Mouse (Mus musculus) hindbrain, embryonic 14.5 days (tissue): Measurements from ENCODE around the gene Kcnh5. TPM values are rescaled to one million over a fixed set of nuclear protein-coding genes. Genes with fewer than 3 reads are reported as not detected.

Experiments used
- ATAC-seq: fragments of 200-750 bp; cut with Nextera tagmentation; 2 replicates; pipeline ENCODE4 v1.8.0; 2017; ENCODE audit warnings: moderate number of reproducible peaks, mild to moderate bottlenecking, moderate TSS enrichment, moderate library complexity; ENCODE audit not compliant: low FRiP score
- DNase-seq: peaks from one replicate; pipeline ENCODE4 v3.0.0-alpha.2; 2015; ENCODE audit warnings: low spot score
- H3K27ac ChIP-seq: fragments of 300-500 bp; sonication (generic); 2 replicates; pipeline ENCODE4 v1.5.1; 2014; ENCODE audit warnings: mild to moderate bottlenecking, moderate library complexity
- H3K27me3 ChIP-seq: fragments of 300-500 bp; sonication (generic); 2 replicates; pipeline ENCODE4 v1.6.1; 2014; ENCODE audit warnings: mild to moderate bottlenecking, low read length, mixed read lengths; ENCODE audit not compliant: control insufficient read depth, insufficient read depth
- H3K36me3 ChIP-seq: fragments of 300-500 bp; sonication (generic); replicated peaks from 2 replicates; pipeline ENCODE4 v1.6.1; 2014; ENCODE audit not compliant: control insufficient read depth, insufficient read depth
- H3K4me1 ChIP-seq: fragments of 300-500 bp; sonication (generic); replicated peaks from 2 replicates; pipeline ENCODE4 v1.6.1; 2014; ENCODE audit warnings: antibody characterized with exemption, low read length, mixed read lengths; ENCODE audit not compliant: control insufficient read depth, insufficient read depth
- H3K4me2 ChIP-seq: fragments of 300-500 bp; sonication (generic); replicated peaks from 2 replicates; pipeline ENCODE4 v1.6.1; 2014; ENCODE audit warnings: mild to moderate bottlenecking, moderate library complexity
- H3K4me3 ChIP-seq: fragments of 300-500 bp; sonication (generic); replicated peaks from 2 replicates; pipeline ENCODE4 v1.5.1; 2014; ENCODE audit warnings: mild to moderate bottlenecking, low read length
- H3K9ac ChIP-seq: fragments of 300-500 bp; sonication (generic); 2 replicates; pipeline ENCODE4 v1.6.1; 2014
- H3K9me3 ChIP-seq: fragments of 300-500 bp; sonication (generic); 2 replicates; pipeline ENCODE4 v1.6.1; 2016; ENCODE audit warnings: low read length; ENCODE audit not compliant: control insufficient read depth
- WGBS: fragments of 180-500 bp; shearing (Covaris S2); extraction: QIAGEN DNeasy Blood & Tissue Kit; methylation state at CpG from one replicate; pipeline ENCODE4 v1.1.7; 2014; 5-methylcytosine and 5-hydroxymethylcytosine counted together
- polyA plus RNA-seq: library from polyadenylated mRNA; unstranded; fragments of >200 nt; fragmentation: Nextera tagmentation; extraction: Ambion mirVana; gene quantifications from 2 replicates; pipeline ENCODE4 v1.2.1, GENCODE M21; 2014

Gene Kcnh5
- polyA plus RNA-seq, 1 experiment from 2014 or later: 3.6 TPM

DNA sequence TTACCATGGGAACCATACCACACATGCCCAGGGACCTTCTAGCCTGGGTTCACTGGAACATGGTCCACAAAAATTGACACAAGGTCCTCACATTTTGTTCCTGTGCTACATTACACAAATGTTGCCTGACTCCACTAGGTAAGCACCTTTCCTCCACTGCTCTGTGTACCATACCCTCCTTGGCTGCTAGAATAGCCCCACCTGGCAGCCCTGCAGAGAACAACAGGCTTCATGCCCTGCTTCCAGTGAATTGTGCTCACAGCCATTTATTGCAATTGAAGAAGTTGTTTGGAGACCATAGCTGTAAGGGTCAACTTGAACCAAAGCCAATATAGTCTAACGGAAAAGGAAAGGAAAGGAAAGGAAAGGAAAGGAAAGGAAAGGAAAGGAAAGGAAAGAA, 37.3 kb downstream of the Kcnh5 start:
- Histone ChIP-seq H3K27me3 (no peaks in the 10 kb centered on the region), H3K27ac (no peak overlapping the region), H3K4me3 (no peak overlapping the region), H3K9ac (no peak overlapping the region), H3K4me2 (no peak overlapping the region), H3K4me1 (no peaks in the 10 kb centered on the region), H3K9me3 (no peaks in the 10 kb centered on the region), H3K36me3 (no peaks in the 10 kb centered on the region)
- DNase-seq (no peak), ATAC-seq (no peak)
- 93% methylated on average over 1 of the region's 1 CpGs for whole genome bisulfite sequencing

- Histone ChIP-seq H3K36me3 (no peaks in the 10 kb centered on the region), H3K9ac (no peak overlapping the region), H3K4me2 (no peak overlapping the region), H3K4me3 (no peak overlapping the region), H3K4me1 (no peaks in the 10 kb centered on the region), H3K27me3 (no peaks in the 10 kb centered on the region), H3K9me3 (no peaks in the 10 kb centered on the region), H3K27ac (no peak overlapping the region)
- DNase-seq: no peak
- WGBS: 75% methylated on average over 5 of the region's 5 CpGs
- ATAC-seq: no peak
Observed at GRCm38 (mm10) chr12:75091921-75092320, 85.2 kb downstream of the Kcnh5 start.

DNA sequence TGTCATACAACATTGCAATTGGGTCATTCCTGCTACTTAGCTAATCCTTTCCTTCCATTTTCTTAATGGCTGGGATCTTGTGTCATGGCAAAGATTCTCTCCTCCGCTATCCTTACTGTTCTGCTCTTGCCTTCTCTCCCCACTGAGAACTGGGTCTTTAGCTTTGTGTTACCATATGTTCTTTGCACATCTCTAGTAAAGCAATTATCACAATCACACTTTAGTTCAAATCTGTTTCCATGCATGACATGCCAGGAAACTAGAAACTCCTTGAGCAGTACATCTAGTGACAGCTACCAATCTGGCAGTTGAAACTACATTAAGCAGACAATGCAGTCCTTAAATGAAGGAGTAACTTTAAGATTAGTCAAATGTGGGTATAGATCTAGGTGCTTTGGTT, 86.2 kb downstream of the Kcnh5 start:
- H3K9ac ChIP-seq: no peak overlapping the region
- no peak for DNase-seq
- ATAC-seq: no peak
- no peaks in the 10 kb centered on the region for H3K9me3 ChIP-seq
- H3K4me3 ChIP-seq: no peak overlapping the region
- H3K4me1 ChIP-seq: no peaks in the 10 kb centered on the region
- no peak overlapping the region for H3K4me2 ChIP-seq
- no peak overlapping the region for H3K27ac ChIP-seq
- 93% methylated on average over 1 of the region's 1 CpGs for WGBS
- H3K36me3 ChIP-seq: no peaks in the 10 kb centered on the region
- no peaks in the 10 kb centered on the region for H3K27me3 ChIP-seq

DNA sequence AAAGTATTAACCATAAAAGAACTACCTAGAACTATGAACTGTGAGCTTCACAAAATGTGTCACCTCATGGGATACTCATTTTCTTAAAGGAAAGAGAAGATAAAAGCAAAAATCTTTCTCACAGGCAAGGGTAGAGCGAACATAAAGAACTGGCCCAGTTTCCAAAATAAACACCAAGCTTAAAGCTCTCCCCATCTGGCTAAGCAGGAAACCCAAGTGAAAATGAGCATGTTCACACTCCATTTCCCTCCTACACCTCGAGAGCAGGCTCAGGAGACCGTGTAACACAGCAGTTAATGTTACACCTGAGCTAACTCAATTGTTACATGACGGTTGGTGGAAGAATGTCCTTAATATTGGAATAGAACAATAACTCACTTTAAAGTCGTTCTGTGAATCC, 100.0 kb downstream of the Kcnh5 start:
- no peak for ATAC-seq
- WGBS: 68% methylated on average over 5 of the region's 5 CpGs
- Histone ChIP-seq H3K9me3 (no peaks in the 10 kb centered on the region), H3K36me3 (no peaks in the 10 kb centered on the region), H3K27ac (no peak overlapping the region), H3K4me3 (no peak overlapping the region), H3K4me2 (no peak overlapping the region), H3K9ac (no peak overlapping the region), H3K27me3 (no peaks in the 10 kb centered on the region), H3K4me1 (no peaks in the 10 kb centered on the region)
- DNase-seq: no peak

DNA sequence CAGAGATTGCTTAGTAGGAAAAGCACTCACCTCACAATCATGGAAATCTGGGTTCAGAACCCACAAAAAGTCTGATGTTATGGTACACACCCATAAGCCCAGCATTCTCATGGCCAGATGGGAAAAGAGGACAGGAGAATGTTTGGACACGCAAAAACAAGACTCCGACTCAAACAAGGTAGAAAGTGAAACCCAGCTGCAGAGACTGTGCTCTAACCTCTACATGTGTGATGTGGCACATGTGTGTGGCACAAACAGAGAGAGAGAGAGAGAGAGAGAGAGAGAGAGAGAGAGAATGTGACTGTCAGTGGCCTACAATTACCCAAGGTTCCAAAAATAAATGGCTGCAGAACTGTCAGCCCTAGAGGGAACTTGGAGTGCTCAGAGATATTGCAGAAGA, 106.1 kb downstream of the Kcnh5 start:
- Histone ChIP-seq H3K36me3 (no peaks in the 10 kb centered on the region), H3K4me2 (no peak overlapping the region), H3K9ac (no peak overlapping the region), H3K4me3 (no peak overlapping the region), H3K4me1 (no peaks in the 10 kb centered on the region), H3K27ac (no peak overlapping the region), H3K9me3 (no peaks in the 10 kb centered on the region), H3K27me3 (no peaks in the 10 kb centered on the region)
- ATAC-seq: no peak
- no peak for DNase-seq
- WGBS: 92% methylated on average over 2 of the region's 2 CpGs

DNA sequence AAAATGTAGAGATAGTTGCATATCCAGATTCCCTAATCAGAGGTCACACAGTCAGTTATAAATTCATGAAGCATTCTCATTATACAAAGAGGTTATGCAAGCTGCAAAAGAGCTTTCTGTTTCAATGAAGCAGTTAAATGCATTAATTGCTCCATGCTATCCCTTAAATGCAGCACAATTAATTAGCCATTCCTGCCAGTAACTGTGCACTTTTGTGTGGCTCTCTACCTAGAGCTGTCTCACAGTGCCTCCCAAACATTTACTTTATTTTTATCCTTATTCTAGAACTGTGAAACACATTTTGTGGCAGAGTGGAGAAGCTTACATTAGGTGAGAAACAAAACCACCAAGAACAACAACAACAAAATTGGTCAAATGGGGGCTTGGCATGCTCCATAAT, 114.6 kb downstream of the Kcnh5 start:
- Histone ChIP-seq H3K4me3 (no peak overlapping the region), H3K36me3 (no peaks in the 10 kb centered on the region), H3K27me3 (no peaks in the 10 kb centered on the region), H3K9me3 (no peaks in the 10 kb centered on the region), H3K27ac (no peak overlapping the region), H3K4me1 (no peaks in the 10 kb centered on the region), H3K4me2 (no peak overlapping the region), H3K9ac (no peak overlapping the region)
- DNase-seq (no peak), ATAC-seq (no peak)

DNA sequence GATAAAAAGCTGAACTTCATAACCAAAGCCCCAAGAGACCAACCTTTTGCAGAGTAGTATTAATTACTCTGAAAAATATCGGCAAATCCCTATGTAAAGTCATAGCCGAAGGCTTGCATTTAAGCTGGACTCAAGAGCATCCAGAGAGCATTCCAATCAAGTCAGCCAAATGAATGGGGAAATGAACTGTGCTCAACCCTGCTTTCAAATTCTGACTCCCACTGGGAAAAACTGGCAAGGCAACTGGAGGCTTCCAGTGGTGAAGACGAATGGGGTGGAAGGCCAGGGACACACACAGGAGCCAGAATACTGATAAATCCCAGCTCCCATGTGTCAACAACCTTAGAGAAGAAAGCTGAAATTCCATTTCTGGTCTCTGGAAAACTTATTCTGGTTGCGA, 115.4 kb downstream of the Kcnh5 start:
- no peak overlapping the region for H3K4me2 ChIP-seq
- H3K36me3 ChIP-seq: no peaks in the 10 kb centered on the region
- WGBS: 45% methylated on average over 4 of the region's 4 CpGs
- no peak for DNase-seq
- H3K27ac ChIP-seq: no peak overlapping the region
- H3K27me3 ChIP-seq: no peaks in the 10 kb centered on the region
- H3K9me3 ChIP-seq: no peaks in the 10 kb centered on the region
- H3K4me3 ChIP-seq: no peak overlapping the region
- H3K4me1 ChIP-seq: no peaks in the 10 kb centered on the region
- H3K9ac ChIP-seq: no peak overlapping the region
- no peak for ATAC-seq

DNA sequence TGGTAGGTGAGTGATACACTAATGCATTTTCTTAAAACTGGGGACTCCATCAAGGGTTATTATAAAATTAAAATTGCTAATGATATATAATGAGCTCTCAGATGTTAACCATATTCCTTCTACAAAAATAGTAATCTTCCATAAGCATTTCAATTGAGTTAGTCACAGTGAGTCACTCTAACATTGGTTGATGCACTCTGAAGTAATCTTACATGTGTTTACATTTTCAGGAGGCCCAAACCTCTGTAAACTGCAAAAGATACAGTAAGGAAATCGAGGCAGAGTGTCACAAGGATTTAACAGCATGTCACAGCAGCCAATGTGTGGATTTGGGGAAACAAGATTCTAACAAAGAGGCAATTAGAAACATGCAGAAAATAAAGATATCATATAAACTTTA, 123.4 kb downstream of the Kcnh5 start:
- Histone ChIP-seq H3K9ac (no peak overlapping the region), H3K36me3 (no peaks in the 10 kb centered on the region), H3K4me1 (no peaks in the 10 kb centered on the region), H3K27me3 (no peaks in the 10 kb centered on the region), H3K4me2 (no peak overlapping the region), H3K27ac (no peak overlapping the region), H3K4me3 (no peak overlapping the region), H3K9me3 (no peaks in the 10 kb centered on the region)
- ATAC-seq (no peak), DNase-seq (no peak)
- 73% methylated on average over 1 of the region's 1 CpGs for WGBS

GRCm38 (mm10) chr12:75036694-75037093, 140.4 kb downstream of the Kcnh5 start:
- Histone ChIP-seq H3K4me2 (no peak overlapping the region), H3K4me1 (no peaks in the 10 kb centered on the region), H3K27ac (no peak overlapping the region), H3K9me3 (no peaks in the 10 kb centered on the region), H3K9ac (no peak overlapping the region), H3K4me3 (no peak overlapping the region), H3K27me3 (no peaks in the 10 kb centered on the region), H3K36me3 (no peaks in the 10 kb centered on the region)
- no peak for ATAC-seq
- DNase-seq: no peak
- WGBS: 91% methylated on average over 5 of the region's 5 CpGs

- ATAC-seq: peak; percentile 62
- H3K27ac ChIP-seq: no peak overlapping the region
- DNase-seq: peak; percentile 49
Observed at GRCm38 (mm10) chr12:75031970-75032864, 144.9 kb downstream of the Kcnh5 start.

More at GRCm38 (mm10) chr12:75031970-75032864, 144.9 kb downstream of the Kcnh5 start:
- 50% methylated on average over 8 of the region's 8 CpGs for WGBS
- no peak overlapping the region for H3K9ac ChIP-seq
- no peaks in the 10 kb centered on the region for H3K4me1 ChIP-seq
- peaks cover 6% of the 10 kb centered on the region; the same call in 1 of the 2 replicates for H3K9me3 ChIP-seq
- H3K27me3 ChIP-seq: no peaks in the 10 kb centered on the region
- H3K4me2 ChIP-seq: no peak overlapping the region
- H3K36me3 ChIP-seq: no peaks in the 10 kb centered on the region
- H3K4me3 ChIP-seq: no peak overlapping the region
